Mouse (Mus musculus) MEL (cell line): ENCODE measurements around the gene Ddi2.

ENCODE experiments used
- CTCF ChIP-seq, 3 experiments: IDR thresholded peaks in 2 of 3; conservative IDR thresholded peaks in 1 of 3; 2 replicates each; pipeline ENCODE4 v1.5.1; 2011 to 2012; ENCODE audit warnings: low read length in 3 of 3, low read depth in 2 of 3, mild to moderate bottlenecking in 2 of 3, improper control_type of control experiment in 1 of 3, inconsistent platforms in 1 of 3, mixed read lengths in 1 of 3, moderate library complexity in 1 of 3; ENCODE audit not compliant: control insufficient read depth in 1 of 3, insufficient read depth in 1 of 3, poor library complexity in 1 of 3, severe bottlenecking in 1 of 3
- E2F4 ChIP-seq: IDR thresholded peaks from 2 replicates; pipeline ENCODE4 v1.6.1; 2011; ENCODE audit warnings: low read depth, low read length, improper control_type of control experiment, borderline replicate concordance
- EP300 ChIP-seq, 2 experiments: IDR thresholded peaks; 2 replicates each; pipeline ENCODE4 v1.6.1; 2011; ENCODE audit warnings: improper control_type of control experiment in 2 of 2, low read length in 2 of 2, low read depth in 1 of 2, mild to moderate bottlenecking in 1 of 2
- GATA1 ChIP-seq: IDR thresholded peaks from 2 replicates; pipeline ENCODE4 v1.6.1; 2011; ENCODE audit warnings: low read depth, low read length, improper control_type of control experiment
- MAX ChIP-seq: IDR thresholded peaks from 2 replicates; pipeline ENCODE4 v1.6.1; 2011; ENCODE audit warnings: low read length, improper control_type of control experiment
- POLR2AphosphoS5 ChIP-seq: IDR thresholded peaks from 2 replicates; pipeline ENCODE4 v1.6.1; 2012; ENCODE audit warnings: low read depth, borderline replicate concordance, mild to moderate bottlenecking, inconsistent platforms, low read length, moderate library complexity, mixed read lengths
- USF2 ChIP-seq, 2 experiments: IDR thresholded peaks; 2 replicates each; pipeline ENCODE4 v1.6.1; 2011 to 2012; ENCODE audit warnings: improper control_type of control experiment in 2 of 2, low read length in 2 of 2, borderline replicate concordance in 1 of 2, inconsistent platforms in 1 of 2, low read depth in 1 of 2, mild to moderate bottlenecking in 1 of 2; ENCODE audit not compliant: insufficient read depth in 1 of 2
- ZKSCAN1 ChIP-seq: IDR thresholded peaks from 2 replicates; pipeline ENCODE4 v1.6.1; 2012; ENCODE audit warnings: low read depth, mild to moderate bottlenecking, inconsistent platforms, low read length, improper control_type of control experiment, moderate library complexity

- TF ChIP-seq CTCF (IDR thresholded peaks at IDR 0.05 in 2 of 3, conservative IDR thresholded peaks at IDR 0.05 in 1 of 3; ENCODE audit: control insufficient read depth in 1 of 3, insufficient read depth in 1 of 3, low read depth in 2 of 3, low read length in 3 of 3, poor library complexity in 1 of 3, severe bottlenecking in 1 of 3) (no peak), POLR2AphosphoS5 (no peak), EP300 (IDR thresholded peaks at IDR 0.05; ENCODE audit: low read depth in 1 of 2, low read length in 2 of 2) (no peak), E2F4 (no peak), ZKSCAN1 (no peak), MAX (no peak), GATA1 (no peak), USF2 (IDR thresholded peaks at IDR 0.05; ENCODE audit: borderline replicate concordance in 1 of 2, insufficient read depth in 1 of 2, low read depth in 1 of 2, low read length in 2 of 2) (no peak)
Measured at GRCm38 (mm10) chr4:141656932-141657331, 66.3 kb downstream of the Ddi2 start.
